Mouse (Mus musculus) ovary, postnatal 10 days (tissue): ENCODE results near the gene Dock2.

Experiments
- DNase-seq: peaks from one replicate; pipeline ENCODE4 v3.0.0; 2022; ENCODE audit warnings: low spot score

Gene Dock2

DNA sequence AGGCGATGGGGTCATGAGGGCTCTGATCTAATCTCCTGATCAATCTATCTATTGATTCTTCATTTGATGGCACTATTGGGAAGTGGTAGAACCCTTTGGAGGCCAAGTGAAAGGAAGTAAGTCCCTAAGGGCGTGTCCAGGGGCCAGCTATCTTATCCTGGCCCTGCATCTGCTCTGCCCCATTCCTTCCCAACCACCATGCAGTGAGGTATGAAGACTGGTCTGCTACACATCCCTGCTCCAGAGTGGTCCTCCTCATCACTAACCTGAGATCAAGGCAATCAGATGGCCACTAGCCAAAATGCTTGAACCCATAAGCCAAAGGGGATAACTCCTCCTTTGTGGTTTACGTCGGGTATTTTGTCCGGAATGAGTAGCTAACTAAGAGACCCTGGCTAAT, 256.5 kb downstream of the Dock2 start:
- no peak for DNase-seq

DNA sequence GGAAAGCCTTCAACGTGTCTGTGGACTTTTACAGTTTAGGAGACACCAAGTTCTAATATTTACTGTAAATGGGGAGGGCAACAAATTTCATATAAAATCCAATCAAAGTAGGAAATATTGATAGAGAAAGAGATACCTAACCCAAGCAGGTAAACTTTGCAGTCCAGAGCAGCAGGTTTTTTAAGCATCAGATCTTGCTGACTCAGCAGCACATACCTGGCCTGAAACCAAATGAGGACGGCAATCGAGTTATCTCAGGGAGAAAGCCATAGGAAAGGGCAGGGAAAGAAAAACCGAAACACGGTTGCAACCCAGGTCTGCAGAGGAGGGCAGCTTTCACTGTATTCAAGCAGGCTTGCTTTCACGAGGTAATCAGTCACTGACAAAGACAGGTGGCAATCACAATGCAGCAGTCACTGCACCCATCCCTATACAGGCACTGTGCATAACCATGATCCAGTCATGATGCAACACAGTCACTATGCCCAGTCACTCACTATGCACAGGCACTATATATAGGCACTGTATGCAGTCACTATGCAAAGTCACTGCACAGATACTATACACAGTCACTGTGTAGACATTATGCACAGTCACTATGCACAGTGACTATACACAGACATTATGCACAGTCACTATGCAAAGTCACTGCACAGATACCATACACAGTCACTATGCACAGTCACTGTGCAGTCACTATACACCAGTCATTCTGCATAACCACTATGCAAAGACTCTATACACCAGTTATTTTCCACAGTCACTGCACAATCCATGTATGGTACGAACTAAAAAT, 258.4 kb downstream of the Dock2 start:
- DNase-seq, result no peak

DNA sequence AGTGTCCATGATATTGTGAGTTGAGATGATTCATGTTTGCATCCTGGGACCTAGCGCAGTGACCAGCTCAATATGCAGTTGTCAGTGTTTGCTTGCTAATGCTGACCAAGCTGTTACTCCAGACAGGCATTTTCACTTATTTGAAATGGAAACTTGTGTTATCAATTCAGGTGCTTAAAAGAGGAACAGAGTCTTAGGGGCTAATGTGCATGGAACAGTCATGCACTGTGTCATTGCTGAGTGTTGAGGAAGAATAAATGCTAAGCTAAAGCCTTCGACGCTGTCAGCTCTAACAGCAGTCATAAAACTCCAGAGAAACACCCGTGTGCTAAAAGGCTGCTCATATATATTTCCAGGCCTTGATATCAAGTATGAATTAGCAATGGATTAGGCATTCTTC, 259.1 kb downstream of the Dock2 start:
- no peak for DNase-seq

DNA sequence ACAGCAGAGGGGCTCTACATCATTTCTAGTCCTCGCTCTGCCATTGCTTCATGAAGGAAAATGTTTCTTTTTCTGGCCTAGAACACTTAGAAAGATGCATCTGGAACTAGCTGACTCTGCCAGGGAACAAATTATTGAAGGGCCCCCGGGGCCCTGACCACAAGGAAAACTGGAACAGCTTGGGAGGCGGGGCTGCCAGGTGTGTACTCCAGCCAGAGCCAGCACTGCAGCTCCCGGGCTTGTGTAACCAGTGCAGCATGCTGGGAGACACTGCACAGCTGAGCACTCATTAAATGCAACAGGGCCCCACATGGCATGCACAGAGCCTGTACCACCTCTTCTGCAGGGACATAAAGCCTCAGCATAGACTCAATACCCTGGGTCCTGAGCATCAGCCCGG, 265.1 kb downstream of the Dock2 start:
- DNase-seq, result no peak

DNA sequence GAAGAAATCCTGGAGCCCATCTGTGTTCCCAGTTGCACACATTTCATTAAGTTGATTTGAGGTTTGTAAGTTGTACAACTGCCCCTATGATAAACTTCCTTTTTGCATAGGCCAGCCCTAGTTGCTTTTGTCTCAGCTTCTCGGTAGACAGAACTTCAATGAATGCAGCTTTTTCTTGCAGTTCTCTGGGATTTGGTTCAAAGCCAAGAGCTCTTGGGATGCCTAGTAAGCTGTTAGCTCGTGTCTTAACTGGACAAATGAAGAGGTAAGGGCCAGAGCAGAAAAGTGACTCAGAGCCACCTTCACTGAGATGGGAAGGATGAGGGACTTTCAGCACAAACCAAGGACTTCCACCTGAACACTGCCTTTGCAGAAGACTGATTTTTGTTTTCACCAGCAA, 266.7 kb downstream of the Dock2 start:
- no peak for DNase-seq

DNA sequence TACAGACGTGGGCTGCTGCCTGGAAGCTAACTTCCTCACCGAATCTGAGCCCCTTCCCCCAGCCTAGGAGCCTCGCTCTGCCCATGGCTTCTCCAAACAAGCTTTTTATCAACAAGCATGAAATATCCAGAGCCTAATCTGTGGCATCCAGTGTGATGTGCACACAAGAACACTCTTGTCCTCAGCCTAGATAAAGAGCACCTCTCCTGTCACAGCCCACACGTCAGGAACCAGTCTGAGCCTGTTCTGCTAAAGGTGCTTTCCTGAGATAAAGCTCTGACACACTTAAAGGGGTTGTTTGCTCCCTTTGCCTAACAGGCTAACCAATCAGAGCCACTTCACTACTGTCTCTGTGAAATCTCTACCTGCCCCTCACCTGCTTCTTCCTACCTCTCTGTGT, 268.4 kb downstream of the Dock2 start:
- DNase-seq, result no peak

DNA sequence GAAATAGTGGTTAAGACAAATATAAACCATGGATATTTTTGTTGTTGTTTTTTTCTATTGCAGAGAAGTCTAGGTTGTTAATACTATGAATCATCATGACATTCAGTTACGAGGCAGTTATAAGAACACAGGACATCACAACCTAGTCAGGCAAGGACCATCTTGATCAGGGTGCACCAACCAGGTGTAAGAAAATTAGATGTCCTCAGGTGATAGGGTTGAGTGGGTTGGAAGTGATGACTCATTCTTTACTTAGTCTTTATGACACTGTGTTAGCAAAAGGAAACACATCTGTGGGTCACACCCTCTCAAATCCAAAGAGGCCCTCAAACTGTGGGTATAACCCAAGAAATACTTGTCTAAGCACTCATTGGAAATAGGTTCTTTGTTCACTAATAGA, 277.3 kb downstream of the Dock2 start:
- no peak for DNase-seq

DNA sequence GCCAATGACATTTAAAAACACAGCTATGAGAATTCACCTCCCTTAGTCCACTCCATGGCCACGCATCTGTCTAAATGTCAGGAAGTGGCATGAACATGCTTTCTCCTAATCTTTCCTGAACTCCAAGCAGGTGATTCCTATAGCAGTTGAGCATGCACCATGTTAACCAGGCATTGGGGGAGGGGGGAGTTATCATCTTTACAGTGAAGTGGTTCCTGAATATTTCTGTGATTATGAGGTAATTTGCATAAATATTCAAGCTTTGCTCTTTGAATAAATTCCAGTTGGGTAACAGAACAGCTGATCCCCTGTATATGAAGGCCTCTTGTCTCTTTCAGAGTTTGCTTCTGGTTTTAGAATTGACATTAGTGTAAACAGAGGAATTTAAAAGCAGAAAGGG, 284.0 kb downstream of the Dock2 start:
- DNase-seq, result no peak

DNA sequence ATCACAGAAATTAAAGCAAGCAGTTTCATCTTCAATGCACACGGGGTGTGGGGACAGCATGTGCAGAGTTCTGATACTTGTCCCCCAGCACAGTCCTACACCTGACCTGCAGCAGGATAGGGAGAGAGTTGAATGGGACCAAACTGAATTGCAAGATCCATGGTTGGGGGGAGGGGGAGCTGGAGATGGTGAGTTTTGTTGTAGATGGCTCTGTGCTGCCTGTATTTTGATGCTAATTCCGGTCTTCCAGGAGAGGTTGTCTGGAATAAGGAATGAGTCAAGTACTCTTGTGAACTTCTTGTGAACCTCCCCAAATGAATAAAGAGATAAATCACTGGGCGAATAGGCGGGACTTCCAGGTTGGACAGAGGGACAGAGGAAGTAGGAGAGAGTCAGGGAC, 289.0 kb downstream of the Dock2 start:
- no peak for DNase-seq

DNA sequence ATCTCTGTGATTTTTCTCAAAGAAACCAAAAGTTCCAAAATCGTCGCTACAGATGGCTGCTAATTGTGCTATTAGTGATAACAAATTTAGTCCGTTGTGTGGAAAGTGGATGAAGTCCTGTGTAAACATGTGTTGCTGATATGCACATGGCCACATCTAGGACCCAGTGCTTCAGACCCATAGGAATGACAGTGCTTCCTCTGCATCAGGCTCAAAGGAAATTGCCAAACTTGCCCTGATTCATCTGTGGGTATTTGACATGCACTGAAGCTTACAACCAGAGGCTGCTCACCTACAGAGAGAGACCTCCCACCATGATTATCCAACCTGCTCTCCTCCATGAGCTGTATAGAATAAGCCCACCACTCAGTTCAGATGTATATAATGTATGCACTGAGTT, 290.7 kb downstream of the Dock2 start:
- DNase-seq, result no peak

DNA sequence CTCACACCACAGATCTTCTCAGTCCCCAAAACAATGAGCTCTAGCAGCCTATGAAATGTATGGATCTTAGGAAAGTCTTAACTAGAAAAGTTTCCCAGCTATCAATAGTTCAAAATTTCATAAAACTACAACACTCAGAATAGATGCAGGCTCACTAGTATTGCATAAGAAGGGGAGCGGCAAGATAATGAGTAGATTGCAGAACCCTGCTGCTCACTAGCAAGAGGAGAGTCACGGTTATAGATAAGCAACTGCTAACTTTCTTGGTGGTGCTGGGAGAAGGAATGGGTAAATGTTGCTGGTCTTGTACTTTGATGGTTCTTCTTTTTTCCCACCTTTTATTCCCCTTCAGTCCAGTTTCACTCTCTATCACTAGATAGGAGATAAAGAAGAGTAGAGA, 291.5 kb downstream of the Dock2 start:
- no peak for DNase-seq

DNA sequence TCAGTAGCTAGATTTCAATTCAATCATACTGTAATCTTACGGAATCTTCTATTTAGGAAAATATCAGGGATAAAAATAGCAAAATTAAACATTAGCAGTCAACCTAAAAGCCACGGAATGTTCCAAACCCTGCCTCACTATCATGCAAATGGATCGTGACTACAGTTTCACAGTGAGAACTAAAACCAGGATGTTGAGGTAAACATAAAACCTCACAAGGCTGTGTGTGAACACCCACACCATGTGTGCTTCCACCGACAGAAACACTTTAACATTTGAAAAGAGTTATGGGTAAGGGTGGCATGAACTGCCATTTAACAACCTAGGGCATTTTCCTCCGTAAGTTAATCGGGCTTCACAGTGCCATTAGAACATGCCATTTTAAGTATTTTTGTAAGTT, 294.1 kb downstream of the Dock2 start:
- no peak for DNase-seq

DNA sequence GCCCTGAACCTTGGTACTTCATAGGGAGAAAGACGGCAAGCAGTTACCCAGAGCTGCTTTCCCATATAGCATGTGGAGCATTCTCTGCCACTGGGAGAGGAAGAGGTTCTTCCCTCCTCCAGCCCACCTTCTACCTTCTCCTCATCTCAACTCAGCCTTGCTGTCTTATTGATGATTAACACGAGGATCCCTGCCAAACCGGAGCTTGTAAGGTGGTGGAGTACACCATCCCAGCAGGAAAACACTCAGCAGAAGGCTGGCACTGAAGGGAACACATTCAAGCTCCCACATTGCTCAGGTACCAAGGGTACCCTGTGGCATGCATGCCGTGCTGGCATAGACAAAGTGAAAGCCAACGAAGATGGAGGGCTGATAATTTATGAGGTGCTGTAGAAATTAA, 304.4 kb downstream of the Dock2 start:
- no peak for DNase-seq

DNA sequence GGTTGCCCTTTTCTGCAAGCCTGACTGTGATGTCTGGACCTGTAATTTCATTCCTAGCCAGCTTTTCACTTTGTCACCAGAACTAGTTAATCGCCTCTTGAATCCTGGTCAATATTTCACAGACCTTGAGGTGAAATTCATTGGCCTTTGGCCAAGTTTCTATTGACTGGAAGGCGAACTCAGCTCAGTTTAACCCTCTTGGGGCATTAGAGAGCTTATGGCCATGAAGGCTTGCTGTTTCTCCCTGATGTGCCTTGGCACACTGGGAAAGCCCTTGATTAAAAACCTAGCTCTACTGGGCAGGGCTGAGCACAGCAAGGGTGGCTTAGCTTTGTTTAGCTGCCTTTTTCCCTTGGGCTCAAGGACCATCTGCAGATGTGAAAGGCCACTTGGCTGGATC, 313.9 kb downstream of the Dock2 start:
- no peak for DNase-seq

DNA sequence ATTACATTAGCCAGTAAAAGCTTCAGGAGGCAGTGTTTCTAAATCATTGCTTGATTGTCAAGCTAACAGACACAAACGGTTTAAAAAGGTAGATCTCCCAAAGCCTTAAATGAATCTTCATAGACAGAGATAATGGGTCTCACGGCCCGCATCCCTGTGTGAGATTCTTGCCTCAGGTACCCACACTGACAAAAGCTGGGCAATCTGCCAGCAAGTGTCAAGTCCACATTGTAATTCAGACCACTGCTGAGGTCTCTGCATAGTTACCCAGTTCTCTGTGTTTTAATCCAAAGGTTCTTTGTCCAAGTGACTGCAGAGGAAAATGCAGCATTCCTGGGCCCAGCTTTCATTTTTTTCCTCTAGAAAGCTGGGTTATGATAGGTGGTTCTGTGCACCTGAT, 315.1 kb downstream of the Dock2 start:
- DNase-seq, result no peak

DNA sequence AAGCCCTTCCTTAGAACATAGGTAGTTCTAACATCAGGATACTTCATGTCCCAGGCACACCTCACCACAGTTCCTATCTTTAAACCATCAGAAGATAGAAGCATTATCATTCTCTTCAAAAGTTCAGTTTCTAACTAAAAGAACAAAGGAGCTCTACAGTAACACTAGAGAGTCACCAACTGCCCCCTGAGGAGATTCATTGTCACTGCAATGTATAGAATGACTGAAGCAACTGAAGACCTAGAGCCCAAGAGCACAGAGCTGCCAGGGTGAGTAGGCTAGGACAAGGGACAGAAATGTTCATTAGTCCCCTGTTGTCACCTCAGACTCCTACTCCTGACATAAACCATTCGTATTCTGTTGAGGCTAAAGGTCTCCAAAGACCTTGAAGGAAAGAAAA, 316.6 kb downstream of the Dock2 start:
- DNase-seq, result no peak

DNA sequence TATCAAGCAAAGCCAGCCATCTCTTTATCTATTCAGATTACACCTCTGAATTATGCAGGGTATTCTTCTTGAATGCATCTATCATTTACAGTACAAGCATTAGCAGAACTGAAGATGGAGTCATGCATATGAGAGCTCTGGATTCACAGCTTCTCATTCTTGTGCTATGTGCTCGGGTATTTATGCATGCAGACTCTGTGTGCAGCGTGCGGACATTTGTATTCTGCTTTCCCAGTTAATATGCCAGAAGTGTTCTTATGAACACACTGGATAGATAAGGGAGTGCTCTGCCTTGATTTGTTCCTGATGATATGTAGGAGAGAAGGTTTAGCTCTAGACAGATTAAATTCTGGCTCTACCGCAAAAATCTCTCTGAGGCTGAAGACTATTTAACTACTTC, 333.7 kb downstream of the Dock2 start:
- DNase-seq, result no peak

DNA sequence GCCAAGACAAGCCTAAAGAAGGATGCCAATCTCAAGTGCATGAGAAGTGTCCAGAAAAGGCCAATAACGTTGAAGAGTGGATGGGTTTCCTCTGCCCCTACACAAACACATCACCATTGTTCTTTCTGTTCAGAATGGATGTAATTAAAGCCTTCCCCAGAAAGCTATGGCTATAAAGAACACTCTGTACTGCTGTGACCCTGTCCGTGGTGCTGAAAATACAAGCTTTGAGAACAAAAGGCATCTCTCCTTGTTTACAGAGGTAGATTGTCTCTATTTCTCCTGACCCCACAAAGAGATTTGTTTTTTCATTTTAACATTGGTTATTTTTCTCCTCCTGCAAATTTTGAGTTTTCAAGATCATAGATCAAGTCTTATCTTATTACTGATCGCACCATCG, 335.8 kb downstream of the Dock2 start:
- DNase-seq, result no peak

DNA sequence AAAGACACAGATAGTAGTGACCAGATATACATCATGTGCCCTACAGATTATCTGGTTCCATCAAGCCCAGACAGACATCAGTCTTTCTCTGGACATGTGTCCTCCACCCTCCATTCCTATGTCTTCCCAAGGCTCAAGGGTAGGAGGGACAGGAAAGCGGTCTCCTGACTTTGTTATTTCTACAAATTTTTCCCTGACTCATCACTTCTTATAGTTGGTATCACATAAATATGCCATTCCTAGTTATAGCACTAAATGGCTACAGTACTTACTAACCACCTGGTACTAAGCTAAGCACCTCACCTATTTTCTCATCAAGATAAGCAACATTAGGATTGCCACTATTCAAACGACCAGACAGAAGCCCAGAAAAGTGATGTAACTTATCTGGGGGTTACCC, 345.3 kb downstream of the Dock2 start:
- DNase-seq, result no peak

DNA sequence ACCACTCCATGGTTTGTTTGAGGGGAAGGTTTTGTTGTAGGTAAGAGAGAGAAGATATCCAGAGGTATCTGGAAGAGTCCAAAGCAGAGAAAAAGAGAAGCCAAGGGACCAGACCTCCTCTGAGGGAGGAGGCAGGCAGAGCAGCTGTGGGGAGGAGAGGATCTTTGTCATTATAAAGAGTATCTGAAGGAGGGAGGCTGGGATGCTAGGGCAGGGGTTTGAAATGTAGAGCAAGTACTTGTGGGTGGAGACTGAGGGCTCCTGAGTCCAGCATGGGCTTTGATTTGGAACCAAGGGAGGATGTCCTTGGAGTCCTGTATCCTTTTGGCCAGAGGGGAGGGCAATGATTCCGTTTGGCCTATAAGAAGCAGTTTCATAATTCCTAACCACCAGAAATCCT, 346.2 kb downstream of the Dock2 start:
- DNase-seq, result no peak

DNA sequence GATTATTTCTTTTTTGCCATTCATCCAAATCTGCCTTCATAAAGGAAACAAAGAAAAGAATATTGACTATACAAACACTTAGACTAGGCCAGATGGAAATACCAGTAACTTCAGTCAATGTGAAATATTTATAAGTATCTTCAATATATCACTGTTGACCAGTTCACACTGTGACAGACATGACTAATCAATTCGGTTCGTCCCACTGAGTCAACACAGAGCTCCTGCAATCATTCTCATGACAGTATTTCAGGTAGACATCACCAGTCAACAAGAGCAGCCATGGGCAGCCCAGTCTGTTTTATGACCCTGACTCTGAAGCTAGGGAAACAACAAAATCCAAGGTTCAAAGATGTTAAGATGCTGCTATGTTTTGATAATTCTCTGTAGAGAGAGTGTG, 351.7 kb downstream of the Dock2 start:
- DNase-seq, result no peak

DNA sequence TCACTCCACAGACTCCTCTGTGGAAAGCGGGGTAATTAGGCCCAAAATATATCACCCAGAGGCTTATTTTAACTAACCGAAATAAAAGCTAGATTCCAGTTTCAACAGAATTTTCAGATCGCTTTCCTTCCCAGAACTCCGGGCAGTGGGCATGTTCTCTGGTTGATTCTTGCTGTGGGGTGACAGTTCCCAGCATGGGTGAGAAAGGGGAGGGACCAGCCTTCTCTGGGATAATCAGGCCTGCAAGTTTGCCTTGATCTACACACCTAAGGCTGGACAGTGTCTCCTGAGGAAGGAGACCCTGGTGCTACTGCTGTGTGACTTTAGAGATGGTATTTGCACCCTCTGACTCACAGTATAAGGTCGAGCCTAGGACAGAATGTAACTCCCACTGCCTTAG, 352.3 kb downstream of the Dock2 start:
- DNase-seq, result no peak

DNA sequence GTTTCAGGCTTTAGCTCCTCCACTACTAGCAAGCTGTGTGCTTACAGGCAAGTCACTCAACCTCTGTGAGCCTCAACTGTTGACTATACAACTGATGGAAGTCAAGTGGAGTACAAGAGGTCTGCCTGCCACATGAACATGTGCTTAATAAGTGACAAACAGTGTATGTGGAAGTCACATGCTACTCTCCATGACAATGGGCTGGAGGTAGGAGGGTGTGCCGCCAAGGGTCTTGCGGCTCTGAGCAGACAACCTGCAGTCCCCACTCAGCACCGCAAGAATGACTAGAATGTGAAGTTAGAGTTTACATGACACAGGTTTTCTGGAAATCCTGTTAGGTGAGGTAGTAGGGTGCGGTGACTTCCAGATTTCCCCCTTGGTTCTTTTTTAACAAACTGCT, 352.8 kb downstream of the Dock2 start:
- no peak for DNase-seq

DNA sequence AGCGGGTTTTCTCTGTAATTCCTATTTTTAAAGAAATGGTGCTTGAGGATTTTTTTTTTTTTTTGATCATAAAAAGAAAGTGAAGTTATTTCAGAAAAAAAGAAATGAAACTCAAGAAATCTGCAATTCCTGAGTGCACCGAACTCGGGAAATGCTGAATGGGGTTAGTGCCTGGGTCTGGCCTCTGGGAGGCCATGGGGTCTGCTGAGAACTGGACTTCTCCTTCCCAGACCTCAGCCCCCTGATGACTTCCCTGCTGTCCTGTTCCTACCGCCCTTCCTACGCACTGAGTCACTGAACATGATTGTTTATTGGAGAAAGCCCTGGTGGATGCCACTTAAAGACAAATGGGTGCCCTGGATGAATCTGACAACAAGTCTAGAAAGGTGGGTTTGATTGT, 356.5 kb downstream of the Dock2 start:
- DNase-seq, result no peak

DNA sequence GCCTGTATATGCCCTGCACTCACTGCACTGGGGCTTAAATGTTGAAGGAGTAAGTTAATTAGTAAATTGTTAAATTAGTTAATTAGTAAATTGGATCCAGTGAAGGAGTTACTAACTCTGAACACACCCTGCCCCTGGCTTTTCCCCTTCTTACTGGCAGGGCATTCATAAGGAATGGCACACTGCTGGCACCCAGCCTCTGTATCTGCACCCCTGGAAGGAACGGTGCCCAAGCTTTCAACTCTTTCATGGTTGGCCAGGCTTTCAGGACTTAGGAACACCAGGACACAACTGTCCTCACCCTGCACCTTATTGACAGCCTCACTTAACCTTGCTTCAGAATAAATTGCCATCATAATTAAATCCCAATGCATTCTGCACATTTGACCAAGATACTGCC, 359.1 kb downstream of the Dock2 start:
- no peak for DNase-seq
